Mouse (Mus musculus) gonadal fat pad, adult 2 months (tissue): ENCODE data around the gene Aldh2. TPM values are rescaled to one million over a fixed set of nuclear protein-coding genes. Genes with fewer than 3 reads are reported as not detected.
"Not testable (repeated sequence)": the region's sequence is repeated elsewhere in the genome, so short reads cannot be mapped to it uniquely, and the experiment has no call there.

Experiments
- DNase-seq: peaks from one replicate; pipeline ENCODE4 v3.0.0-alpha.2; 2012; ENCODE audit warnings: low read depth
- polyA plus RNA-seq: library from polyadenylated mRNA; depleted of rRNA; stranded (reverse); fragments of >200 nt; gene quantifications from 2 replicates; pipeline ENCODE4 v1.2.3, GENCODE M21; 2012; rRNA removed

The Aldh2 gene
- 790 and 869 TPM in 2 replicates for polyA plus RNA-seq

GRCm38 (mm10) chr5:121593451-121594401 is at the start of gene Aldh2:
TSS of gene Aldh2 (minus strand) at chr5:121593824.
- DNase-seq: no peak

- no peak for DNase-seq
Observed at GRCm38 (mm10) chr5:121639601-121640000, 46.0 kb upstream of the Aldh2 start.

- peak; percentile 83 for DNase-seq
Observed at GRCm38 (mm10) chr5:121637296-121637695, 43.7 kb upstream of the Aldh2 start.

DNA sequence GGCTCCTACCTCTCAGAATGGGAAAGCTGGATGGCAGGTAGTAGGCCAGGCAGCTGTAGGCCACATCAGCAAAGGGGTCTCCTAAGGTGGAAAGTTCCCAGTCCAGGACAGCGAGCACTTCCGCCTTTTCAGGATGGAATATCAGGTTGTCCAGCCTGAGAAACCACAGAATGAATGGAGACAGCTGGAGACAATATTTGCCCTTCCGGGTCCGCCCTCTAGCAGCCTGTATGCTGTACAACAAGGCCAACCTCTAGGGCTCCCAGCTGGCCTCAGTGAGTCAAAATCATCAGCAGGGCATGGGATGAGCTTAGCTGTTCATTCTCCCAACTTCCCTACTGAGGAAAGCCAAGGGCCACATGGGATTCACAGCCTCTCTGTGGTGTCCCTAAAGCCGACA is 41.0 kb upstream of the Aldh2 start:
- DNase-seq: no peak

GRCm38 (mm10) chr5:121632804-121633203 is 39.2 kb upstream of the Aldh2 start:
- no peak for DNase-seq

DNA sequence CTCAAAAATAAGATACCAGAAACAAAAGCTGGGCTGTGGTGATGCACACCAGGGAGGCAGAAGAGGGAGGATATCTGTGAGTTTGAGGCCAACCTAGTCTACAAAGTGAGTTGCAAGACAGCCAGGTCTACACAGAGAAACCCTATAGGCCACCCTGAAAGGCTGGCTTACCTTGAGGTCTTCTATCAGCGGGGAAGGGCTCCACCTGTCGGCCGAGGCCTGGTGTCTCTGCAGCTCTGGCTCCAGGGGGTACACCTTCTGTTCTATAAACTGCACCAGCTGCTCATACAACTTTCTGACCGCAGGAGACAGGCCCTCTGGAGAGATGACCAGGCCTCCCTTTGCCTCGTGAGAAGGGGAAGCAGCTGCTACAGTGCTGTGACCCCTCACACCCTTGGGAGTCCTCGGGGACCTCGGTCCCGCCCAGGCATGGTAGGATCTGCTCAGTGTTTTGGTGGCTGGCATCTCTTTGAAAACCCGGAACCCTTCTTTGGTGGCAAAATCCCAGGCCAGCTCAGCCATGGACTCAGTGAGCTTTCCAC is 37.6 kb upstream of the Aldh2 start:
- not testable (repeated sequence) for DNase-seq

- DNase-seq: no peak
Observed at GRCm38 (mm10) chr5:121627871-121628270, 34.2 kb upstream of the Aldh2 start.

GRCm38 (mm10) chr5:121623241-121623640 is 29.6 kb upstream of the Aldh2 start:
- no peak for DNase-seq

DNA sequence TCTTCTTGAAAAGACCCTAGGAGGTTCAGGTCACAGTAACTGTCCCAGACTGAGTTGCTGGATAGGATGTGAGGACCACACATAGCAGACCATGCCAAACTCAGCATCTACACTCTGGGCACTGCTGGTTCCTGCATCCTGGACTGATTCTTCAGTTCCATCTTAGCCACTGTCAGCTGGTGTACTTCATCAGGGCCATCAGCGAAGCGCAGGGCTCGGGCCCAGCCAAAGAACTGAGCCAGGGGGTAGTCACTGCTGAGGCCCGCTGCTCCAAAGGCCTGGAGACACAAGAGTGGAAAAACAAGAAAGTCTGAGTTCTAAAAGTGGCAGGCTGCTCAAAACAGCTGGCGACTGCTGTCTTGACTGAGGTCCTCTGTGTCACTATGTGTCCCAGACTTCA is 27.5 kb upstream of the Aldh2 start:
- no peak for DNase-seq

GRCm38 (mm10) chr5:121618592-121619513 is 25.2 kb upstream of the Aldh2 start, which contains the start of gene Acad12:
TSS of gene Acad12 (minus strand) at chr5:121618938.
- no peak for DNase-seq

GRCm38 (mm10) chr5:121614921-121615320 is 21.3 kb upstream of the Aldh2 start:
- not testable (repeated sequence) for DNase-seq

GRCm38 (mm10) chr5:121612036-121612435 is 18.4 kb upstream of the Aldh2 start:
- no peak for DNase-seq

GRCm38 (mm10) chr5:121609556-121610135 is 16.0 kb upstream of the Aldh2 start:
- not testable (repeated sequence) for DNase-seq

DNA sequence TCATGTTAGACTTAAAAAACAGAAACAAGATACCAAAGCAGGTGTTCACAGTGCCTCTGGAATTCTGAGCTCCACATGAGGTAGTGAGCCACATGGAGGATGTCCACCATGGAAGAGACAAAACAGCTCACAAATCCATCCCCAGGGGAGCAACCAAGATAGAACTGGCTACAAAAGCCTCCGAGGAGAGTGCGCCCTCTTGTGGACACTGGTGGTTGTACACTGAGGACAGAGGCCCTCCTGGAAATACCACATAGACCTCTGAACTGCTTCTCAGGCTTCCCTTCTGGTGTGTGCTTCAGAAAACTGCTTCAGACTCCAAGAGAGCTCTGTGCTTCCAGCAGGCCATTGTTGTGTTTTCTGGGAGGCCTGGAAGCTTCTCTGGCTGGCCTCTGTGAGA is 12.5 kb upstream of the Aldh2 start:
- no peak for DNase-seq

DNA sequence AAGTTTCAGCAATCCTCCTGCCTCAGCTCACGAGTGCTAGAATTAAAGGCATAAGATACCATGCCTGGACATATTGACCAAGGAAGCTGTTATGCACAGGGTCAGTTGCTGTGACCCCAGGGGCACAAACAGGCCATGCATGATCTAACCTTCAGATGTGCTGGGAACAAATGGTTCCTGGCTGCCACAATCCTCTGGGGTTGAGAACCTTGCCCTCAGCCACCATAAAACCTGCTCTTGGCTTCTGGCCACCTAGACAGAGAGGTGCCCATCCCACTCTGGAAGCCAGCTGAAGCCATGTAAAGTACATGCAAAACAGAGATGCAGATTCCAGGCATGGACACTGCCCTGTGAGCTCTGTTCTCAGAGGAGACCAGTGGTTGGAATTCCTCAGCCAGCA is 10.2 kb upstream of the Aldh2 start:
- DNase-seq: not testable (repeated sequence)

DNA sequence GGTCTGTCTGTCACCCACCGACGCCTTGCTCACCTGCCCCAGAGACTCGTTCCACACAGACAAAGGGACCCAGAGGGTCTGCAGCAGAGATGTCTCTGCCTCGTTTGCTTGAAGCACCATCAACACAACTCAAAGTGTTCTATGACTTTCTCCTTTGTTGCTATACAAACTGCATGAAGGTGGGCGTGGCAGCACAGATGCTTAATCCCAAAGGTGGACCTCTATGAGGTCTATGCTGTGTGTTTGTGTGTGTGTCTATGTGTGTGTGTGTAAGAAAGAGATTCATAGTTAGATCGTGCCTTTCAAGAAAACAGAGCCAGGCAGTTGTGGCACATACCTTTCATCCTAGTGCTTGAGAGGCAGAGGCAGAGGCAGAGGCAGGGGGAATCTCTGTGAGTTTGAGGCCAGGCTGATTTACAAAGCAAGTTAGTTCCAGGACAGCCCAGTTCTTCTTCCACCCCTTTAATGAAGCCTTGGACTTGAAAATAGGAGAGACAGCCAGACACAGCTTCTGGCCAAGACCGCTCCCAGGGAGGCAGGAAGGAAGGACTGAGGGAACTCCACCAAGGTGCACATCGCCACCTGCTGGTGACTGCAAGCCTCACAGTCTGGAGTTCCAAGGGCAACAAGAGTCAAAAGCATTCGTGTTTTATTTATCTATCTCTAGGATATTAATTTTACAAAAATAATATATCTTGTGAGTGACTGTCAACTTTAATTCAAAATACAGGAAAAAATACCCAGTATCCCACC is 8.1 kb upstream of the Aldh2 start:
- no peak for DNase-seq

GRCm38 (mm10) chr5:121598871-121599610 is 5.4 kb upstream of the Aldh2 start:
- no peak for DNase-seq

DNA sequence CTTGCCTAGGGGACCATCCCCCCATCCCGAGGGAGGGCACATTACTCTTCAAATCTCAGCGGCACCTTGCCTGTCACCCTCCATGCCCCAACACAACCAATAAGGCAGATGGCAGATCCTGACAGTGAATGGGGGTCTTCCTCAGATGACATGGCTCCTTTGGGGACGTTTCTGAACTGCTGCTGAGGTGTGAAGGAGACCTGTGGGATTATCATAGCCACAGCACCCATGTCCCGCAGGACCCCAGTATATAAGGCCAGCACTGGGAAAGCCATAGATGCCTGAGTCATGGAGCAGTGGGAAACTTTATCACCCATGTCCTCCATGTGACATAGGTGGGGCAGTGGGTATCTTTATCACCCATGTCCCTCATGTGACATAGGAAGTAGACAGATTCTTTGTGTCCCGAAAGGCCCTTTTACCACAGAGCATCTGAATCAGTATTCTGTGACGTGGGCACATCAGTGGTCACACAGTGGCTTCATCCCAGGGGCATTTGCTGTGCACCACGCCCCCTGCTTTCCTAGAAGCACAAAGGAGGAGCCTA is 4.4 kb upstream of the Aldh2 start:
- no peak for DNase-seq

DNA sequence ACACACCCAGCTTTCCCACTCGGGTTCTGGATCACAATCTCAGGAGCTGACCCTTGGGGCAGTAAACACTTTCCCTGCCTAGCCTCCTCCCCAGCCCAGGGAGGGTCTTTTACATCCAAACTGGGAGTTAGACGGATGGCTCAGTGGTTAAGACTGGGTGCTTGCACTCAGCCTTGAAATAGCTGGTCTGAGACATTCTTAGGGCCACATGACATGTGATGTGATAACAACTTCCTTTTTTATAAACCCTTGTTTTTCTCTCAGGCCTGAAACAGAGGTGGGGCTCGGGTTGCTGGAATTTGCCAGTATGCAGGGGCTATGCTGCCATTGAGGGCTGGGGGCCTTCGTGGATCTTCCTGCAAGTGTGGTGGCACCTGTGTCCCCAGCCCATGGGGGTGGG is 3.7 kb upstream of the Aldh2 start:
- no peak for DNase-seq

DNA sequence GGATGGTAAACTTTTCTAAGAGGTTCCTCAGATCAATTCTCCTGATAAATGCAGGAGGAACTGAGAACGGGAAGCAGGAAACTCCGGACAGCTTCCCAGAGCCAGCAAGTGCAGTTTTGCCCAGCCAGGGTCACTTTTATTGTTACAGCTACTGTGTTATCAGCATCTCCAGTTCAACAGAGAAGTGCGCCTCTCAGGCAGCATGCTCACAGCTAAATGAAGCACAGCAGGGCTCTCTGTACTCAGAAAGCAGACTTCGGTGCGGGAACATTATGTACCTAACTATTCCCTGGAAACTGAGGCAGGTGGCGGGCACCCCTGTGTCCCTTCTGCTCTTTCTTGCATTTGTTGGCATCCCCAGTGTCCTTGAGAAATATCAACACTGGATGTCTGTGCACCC is 2.6 kb upstream of the Aldh2 start:
- DNase-seq: no peak
